Mouse (Mus musculus) retina, postnatal 7 days (tissue): ENCODE results near the gene Tiprl.

ENCODE experiments used
- DNase-seq: peaks from one replicate; pipeline ENCODE4 v3.0.0-alpha.2; 2012; ENCODE audit warnings: low read depth, low spot score

Gene Tiprl

DNA sequence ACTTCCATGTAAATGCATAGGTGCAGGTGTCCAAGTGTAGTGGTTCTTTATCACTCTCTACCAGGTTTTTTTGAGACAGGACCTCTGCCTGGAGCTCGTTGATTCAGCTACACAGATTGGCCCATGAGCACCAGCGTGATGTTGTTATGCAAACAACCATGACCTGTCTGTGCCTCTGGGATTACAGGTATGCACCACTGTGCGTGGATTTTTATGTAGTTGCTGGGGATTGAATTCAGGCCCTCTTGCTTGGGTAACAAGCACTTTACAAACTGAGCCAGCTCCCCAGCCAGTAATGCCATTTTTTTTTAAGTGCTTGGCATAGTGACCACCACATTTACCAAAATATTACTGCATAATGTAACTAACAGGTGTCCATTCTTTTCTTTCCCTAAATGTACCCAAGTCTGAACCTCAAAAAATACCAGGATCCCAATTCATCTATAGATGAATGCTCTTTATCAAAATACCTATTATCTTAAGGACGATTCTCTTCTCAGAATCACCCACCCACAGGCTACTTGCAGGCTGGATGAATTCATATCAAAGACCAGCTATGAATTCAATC, 35.3 kb downstream of the Tiprl start:
- no peak for DNase-seq

DNA sequence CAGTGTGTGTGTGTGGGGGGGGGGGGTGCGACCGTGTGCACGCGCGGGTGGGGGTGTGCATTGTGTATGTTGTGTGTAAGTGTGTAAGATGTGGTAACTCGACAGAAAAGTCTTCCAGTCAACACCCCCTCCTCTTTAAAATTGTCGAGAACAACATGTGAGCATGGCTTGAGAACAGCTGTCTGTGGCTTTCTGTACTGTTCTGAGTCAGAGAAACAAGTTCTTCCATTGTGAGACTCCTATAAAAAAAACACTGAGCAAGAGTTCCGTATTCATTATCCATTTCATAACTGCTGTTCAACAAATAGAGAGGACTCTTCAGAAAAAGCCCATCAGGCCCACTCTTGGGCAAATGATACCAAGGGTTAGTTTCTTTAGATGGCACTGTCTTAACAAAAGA, 36.0 kb downstream of the Tiprl start:
- DNase-seq = no peak

DNA sequence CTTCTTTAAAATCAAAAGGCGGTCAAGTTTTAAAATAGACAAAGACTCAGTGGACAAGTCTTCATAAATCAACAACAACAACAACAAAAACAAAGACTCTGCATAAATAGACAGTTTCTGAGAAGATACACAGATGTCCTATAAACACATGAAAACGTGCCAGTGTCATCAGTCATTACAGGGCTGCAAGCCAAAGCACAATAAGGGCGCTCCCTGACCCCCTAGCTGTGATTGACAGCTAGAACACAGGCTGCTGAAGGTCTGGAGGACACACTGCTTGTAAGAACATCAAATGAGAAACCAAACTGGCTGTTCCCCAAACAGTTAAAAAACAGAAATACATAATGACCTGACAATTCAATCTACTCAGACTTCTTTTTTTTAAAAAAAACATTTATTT, 37.2 kb downstream of the Tiprl start:
- DNase-seq = no peak

DNA sequence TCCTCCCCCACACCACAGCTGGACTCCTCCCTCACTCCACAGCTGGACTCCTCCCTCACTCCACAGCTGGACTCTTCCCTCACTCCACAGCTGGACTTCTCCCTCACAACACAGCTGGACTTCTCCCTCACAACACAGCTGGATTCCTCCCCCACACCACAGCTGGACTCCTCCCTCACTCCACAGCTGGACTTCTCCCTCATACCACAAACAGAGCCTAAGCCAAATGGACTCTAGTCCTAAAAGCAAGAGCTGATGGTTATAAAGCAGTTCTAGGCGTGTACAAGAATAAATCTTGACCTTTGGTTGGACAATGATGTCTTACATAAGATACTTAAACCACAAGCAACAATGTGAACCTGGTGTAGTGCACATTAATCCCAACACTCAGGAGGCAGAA, 37.8 kb downstream of the Tiprl start:
- no peak for DNase-seq

DNA sequence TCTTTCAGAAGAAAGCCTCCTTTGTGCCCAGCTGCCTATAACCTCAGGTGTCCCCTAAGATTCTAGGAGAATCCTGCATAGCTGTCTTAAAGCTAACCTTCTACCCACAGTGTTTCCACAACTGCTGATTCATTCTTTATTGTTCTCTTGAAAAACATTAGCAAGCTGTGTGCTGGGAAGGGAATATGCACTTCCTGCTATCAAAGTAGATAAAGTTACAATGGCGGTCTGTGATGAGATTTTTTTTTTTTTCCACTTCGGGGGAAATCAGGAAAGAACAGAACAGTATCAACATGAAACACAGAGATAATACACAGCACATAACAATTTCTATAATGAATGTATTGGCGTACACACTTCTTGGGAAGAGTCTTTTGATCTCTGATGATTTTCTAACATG, 38.9 kb downstream of the Tiprl start:
- DNase-seq = no peak

DNA sequence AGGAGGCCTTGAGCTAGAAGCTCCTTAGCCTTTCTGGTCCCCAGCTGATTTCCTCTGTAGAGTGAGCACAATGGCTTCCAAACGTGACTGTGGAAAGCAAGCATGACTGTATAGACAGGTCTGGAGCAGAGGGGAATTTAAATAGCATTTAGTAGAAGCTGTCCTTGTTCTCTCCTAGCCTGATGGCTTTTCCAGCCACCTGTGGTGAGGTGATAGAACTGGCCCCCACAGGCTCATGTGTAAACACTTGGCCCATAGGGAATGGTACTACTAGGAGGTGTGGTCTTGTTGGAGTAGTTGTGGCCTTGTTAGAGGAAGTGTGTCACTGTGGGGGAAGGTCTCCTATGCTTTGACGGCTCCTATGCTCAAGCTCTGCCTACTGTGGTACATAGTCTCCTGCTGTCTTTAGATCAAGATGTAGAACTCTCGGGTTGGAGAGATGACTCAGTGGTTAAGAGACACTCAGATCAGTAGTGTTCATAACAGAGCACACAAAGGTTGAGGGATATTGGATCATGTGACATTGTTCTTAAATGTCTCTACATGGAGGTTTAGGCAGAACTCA, 41.3 kb downstream of the Tiprl start:
- no peak for DNase-seq

DNA sequence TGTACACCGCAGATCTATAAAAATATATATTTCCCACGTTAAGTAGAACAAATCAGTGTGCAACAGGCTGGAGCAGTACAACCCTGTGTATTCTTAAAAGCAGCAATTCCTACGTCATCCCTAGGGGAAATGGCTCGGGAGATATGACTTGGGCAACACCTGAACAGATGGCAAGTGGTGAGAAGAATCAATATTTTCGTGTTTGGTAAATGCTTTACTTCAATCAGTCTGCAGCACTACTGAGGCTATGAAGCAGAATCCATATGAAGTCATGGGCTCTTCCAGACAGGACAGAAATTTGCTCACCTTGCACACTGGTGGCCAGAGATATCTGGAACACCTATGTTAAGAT, 42.2 kb downstream of the Tiprl start:
- no peak for DNase-seq

DNA sequence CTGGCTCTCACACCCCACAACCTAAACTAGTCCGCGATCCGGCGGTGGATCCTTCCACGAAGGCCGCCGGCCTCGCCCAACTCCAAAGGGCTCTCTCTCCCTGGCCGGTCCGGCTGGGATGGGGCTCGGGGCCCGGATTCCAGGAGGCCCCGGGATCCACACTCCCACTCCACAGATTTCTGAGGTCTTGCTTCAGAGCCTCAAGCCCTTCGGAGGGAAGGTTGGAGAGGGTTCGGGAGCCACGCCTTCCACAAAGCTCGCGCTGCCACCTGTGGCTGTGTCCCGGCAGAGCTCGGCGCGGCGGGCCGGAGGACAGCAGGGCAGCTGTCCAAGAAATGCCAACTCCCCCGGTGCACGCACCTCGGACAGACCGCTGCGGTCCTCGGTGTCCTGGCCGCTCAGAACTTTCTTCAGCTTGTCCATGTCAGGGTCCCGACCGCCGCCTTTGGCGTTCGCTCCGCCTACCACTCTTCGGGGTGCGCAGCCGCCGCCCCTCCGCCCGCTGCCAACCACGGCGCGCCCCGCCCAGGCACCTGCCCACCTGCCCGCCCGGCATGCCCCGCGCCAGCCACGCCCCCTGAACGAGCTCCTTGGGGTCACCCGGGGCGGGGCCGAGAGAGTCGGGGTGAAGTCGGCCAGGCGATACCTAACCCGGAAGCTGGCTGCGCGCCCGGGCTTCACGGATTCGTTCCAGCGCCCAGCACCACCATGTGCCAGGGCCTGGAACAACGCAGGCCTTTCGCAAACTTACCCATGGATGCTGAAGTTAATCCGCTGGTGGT, 42.7 kb downstream of the Tiprl start, which contains the start of gene Sft2d2:
Sft2d2 (minus strand) TSS at position 559 of the 782 bp plus-strand sequence.
- DNase-seq = peak; percentile 84

DNA sequence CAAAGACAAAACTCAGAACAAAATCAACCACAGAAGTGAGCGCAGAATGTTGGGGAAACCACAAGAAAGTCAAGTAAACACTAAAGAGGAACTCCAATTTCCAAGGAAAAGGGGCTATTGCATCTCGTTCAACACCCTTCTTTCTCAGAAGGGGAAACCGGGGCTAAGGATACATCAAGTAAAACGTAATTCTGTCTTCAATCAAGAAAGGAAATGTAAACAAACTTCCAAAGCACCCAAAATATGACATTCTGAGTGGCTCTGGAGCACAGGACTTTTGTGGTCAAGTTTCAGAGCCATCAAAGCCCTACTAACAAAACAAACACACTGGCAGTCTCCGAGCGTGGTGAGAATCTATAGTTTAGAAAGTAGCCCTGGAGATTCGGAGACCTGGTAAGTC, 43.4 kb downstream of the Tiprl start:
- no peak for DNase-seq

DNA sequence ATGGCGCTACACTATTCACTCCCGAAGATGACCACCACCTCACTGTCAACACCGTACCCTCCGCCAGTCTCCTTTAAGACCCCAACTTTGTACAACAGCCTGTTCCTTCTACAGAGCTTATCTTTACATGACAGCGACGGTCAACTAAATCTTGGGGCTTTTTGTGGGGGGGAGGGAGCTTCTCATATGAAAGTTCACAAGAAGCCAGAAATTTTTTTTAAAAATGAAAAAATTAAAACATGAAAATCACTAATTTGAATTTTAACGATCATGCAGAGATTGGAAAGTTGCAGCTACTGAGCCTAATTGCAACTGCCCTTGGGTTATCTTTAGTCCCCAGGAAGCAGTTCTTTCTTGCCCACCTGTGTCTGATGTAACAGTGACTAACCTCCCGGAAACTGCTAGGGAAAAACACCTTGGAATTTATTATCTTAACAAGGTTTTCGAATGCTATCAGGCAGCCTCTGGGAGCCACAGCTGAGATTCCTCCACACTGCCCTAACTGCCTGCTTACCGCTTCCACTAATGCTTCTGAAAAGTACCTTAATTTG, 44.0 kb downstream of the Tiprl start:
- no peak for DNase-seq

DNA sequence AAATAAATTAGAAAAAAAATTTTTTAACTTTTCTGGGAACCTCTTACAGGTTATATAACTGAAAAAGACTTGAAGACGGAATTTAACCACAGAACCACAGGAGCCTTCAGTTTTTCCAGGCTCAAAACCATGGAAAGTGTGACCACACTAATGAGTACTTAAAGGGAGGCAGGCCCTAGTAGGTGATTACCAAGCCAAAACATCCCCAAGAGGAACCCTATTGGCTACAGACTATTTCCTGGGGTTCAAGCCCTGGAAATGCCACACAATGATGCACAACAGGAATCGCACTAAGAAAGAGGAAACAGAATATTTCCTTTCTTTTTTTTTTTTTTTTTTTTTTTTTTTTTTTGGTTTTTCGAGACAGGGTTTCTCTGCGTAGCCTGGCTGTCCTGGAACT, 44.7 kb downstream of the Tiprl start:
- no peak for DNase-seq

DNA sequence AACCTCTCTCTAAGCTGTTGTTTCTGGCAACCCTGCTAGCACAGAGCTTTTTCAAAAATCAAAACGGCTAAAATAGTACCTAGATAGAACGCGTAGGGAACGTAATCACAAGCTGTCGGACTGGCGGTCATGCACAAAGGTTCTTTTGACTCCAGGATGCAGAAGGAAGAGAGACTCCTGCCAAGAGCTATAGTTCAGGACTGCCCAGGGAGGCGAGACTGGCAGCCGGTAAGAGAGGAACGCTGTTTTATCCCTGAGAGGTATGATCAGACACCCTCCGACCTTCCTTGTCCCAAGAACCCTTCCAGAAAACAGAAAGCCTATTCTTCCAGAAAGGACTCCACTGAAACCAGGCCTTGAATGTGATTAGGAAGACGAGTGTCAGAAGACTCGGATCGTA, 45.2 kb downstream of the Tiprl start:
- no peak for DNase-seq

DNA sequence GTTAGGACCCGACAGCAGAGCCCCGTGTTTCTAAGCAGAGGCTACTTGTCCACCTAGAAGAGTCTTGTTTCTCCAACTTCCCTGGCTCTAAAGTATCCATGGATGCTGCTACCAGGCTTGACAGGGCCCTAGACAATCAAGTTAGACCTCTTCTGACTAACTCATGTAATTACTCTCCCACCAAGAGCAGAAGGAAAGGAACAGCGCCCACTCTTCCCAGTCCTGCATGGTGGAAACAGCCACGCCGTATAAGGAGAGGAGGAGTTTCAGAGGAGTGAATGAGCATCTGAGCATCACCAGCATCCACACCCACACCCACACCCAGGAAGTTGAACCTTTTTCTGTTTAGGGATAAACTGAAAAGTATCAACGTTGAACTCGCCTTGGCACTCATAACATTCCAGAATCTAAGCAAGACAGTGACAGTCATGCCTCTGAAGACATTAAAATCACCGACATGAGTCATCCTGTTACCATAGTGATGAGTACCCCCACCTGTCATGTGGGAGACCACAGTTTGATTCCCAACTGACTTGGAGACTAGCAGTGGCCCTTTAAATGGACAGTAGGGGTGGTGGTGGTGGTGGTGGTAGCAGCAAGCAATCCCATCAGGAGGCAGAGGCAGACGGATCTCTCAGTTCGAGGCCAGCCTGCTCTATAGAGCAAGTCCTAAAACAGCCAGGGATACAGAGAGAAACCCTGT, 46.1 kb downstream of the Tiprl start:
- no peak for DNase-seq

DNA sequence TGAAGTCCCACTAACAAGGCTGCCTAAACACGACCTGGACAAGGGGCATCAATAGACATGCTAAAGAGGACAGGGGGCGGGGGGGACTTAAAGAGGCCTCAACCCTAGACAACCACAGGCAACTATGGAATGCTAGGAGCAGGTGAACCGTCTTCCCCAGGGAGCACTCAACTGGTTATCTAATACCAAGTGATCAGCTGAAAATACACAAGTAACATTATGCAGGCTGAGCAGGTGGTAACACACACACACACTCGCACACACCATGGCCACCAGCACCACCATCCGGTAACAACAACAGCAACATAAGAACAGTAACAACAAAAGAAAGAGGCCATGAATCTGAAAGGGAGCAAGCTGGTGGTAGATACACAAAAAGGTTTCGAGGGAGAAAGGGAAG, 46.7 kb downstream of the Tiprl start:
- no peak for DNase-seq

DNA sequence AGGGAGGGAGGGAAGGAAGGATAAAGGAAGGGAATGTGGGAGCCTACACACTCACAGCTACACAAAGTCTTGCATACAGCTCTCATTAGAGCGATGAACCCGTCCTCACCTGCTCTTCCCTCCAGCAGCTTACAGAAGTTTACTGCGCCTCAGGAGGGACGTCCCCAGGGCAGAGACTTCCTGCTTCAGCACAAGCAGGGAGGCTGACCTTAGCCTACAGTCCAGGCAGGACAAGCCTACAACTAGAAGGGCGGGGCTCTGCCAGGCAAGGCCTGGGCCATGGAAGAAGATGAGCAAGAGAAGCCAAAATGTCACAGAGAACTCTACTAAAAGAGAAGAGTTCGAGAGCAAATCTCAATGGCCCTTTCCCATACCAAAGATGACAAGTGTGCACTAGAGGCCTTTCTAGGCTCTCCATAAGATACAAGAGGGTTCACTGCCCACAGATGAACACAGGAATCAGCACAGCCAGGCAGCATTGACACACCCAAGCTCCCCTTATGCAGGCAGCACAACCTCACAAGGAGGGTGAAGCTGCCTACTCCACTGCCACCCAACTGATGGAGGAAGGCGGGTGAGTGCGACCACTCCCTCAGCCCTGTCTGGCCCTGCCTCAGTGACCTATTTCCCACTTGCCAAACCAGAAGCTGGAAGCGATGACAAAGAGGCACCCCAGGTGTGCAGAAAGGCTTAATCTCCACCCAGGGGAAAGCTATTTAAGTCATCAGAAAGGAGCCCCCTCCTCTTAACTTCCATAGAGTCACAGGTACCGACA, 47.8 kb downstream of the Tiprl start:
- no peak for DNase-seq

DNA sequence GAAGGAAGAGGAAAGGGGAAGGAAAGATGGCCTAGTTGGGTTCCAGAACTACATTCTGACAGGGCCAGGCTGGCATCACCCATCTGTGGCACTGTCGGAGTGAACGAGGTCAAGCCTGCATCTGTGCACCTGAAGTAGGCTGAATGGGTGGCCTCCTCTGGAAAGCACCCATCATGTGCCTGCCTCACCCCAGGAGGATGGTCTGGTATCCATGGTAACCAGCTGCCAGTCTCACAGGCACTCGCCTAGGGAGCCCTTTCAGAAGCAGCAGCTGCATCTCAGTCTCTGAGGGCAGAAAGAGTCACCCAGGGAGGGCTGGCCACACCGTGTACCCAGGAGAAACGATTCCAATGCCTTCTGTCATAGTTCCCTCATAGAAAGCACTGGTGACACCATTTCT, 49.4 kb downstream of the Tiprl start:
- DNase-seq = no peak

DNA sequence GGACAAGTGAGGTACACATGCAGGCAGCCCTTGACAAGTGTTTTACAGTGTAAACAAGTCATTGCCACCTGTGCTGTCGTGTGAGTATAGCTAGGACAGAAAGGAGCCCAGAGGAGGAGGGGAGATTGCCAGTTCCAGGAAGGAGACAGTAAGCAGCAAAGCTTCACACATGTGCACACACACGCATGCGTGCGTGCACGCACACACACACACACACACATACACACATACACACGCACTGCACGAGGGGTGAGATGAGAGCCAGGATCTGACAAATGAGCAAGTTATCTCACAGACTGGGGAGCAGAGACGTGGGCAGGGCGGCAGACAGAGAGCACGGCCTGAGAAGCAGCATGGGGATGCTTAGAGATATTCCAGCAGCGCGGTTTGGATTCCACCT, 50.3 kb downstream of the Tiprl start:
- no peak for DNase-seq

DNA sequence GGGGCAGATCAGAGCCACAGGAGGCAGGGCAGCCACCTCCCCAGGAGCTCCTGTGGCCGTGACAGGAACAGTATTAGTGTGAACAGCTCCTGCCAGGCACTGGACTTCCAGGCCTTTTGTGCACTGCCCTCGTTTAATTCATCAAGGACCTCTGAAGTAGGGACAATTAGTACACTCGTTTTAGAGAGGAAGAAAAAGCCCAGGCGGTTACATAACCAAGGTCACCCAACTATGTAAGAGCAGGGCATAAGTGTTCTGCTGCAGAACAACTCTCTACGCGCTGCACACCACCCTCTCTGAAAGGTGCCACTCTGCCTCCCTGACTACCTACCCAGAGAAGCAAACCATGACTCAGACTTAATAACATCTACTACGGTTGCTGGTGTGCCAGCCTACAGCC, 51.7 kb downstream of the Tiprl start:
- no peak for DNase-seq

DNA sequence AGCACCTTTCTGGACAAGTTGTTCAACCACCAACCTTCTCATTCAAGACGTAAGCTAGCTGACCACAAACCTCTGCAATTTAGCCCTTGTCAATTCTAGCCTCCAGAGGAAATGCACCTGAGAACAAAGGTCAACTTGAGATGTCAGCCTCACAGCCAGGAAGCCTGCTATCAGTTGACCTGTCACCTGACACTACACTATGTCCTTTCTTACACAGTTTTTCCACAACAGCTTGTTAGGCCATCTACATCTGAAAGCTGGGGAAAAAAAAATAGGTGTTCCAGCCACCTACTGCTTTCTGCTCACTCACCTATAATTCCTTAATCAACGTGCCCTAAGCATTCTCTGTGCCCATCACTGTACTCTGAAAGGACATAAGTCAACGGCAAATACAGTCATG, 52.6 kb downstream of the Tiprl start:
- no peak for DNase-seq

DNA sequence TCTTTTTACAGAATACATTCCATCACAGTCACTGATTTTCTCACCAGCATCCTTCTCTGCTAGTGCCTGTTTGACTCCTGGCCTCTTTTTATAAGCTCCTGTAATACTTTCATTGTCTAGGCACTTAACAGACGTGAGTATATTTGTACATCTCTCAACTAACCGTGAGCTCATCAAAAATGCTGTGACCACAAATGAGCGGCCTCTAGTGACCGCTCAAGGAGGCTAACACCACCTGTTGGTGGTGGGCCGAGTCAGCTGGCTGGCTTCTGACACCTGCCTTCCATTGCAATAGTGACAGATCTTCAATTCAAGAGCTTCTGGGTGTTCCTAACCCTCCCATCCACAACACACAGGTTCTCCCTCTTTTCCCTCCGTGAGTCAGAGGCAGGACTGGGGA, 53.4 kb downstream of the Tiprl start:
- DNase-seq = no peak

DNA sequence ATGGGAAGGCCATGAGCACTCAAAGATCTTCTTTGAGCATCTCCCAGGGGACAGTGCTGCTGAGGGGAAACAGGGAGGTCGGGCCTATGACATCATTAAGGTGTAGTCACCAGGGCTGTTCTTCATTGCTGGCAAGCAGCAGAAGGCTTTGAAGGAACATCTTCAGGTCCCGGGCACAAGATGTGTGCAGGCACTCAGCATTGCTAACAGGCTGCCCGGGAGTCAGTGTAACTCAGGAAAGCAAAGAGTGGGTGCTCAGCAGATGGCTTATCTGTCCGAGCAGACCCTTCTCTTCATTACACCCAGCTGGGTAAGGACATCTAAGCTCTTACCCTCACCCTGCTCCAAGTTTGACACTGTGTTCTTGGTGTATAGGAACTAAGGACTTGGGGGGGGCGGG, 57.5 kb downstream of the Tiprl start:
- DNase-seq = no peak

DNA sequence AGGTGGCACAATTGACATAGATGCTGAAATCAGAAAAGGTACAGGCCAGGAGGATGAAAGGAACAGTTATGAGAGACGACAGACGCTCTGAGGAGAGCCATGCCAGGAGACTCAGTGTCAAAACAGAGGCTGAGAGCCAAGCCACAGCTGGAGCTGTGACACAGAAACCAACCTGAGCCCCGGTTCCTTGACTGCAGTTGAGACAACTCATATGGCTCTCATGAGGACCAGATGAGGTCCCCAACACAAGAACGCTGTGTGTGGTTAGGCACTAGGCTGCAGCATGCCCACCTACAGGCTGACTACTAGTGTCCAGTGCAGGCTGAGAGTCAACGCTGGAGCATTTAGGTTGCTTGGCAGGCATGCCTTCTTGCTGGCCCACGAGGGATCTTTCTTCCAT, 58.7 kb downstream of the Tiprl start:
- DNase-seq = no peak
